Mouse (Mus musculus) midbrain, embryonic 14.5 days (tissue): ENCODE measurements around the gene Josd1. TPM values are rescaled to one million over a fixed set of nuclear protein-coding genes. Genes with fewer than 3 reads are reported as not detected.

ENCODE experiments used
- ATAC-seq: fragments of 200-750 bp; cut with Nextera tagmentation; 2 replicates; pipeline ENCODE4 v1.8.0; 2017; ENCODE audit warnings: moderate number of reproducible peaks, moderate library complexity; ENCODE audit not compliant: low FRiP score, low TSS enrichment
- DNase-seq: peaks from one replicate; pipeline ENCODE4 v3.0.0-alpha.2; 2015
- H3K27ac ChIP-seq: fragments of 300-500 bp; sonication (generic); replicated peaks from 2 replicates; pipeline ENCODE4 v1.5.1; 2014; ENCODE audit warnings: mild to moderate bottlenecking, low read depth, low read length, moderate library complexity
- H3K27me3 ChIP-seq: fragments of 300-500 bp; sonication (generic); 2 replicates; pipeline ENCODE4 v1.6.1; 2014; ENCODE audit warnings: low read length, control low read depth, mixed read lengths; ENCODE audit not compliant: control insufficient read depth, insufficient read depth
- H3K36me3 ChIP-seq: fragments of 300-500 bp; sonication (generic); 2 replicates; pipeline ENCODE4 v1.6.1; 2014; ENCODE audit warnings: low read length, control low read depth; ENCODE audit not compliant: control insufficient read depth, insufficient read depth
- H3K4me1 ChIP-seq: fragments of 300-500 bp; sonication (generic); 2 replicates; pipeline ENCODE4 v1.6.1; 2014; ENCODE audit warnings: mild to moderate bottlenecking, antibody characterized with exemption, low read length, control low read depth; ENCODE audit not compliant: control insufficient read depth, insufficient read depth
- H3K4me2 ChIP-seq: fragments of 300-500 bp; sonication (generic); 2 replicates; pipeline ENCODE4 v1.6.1; 2014; ENCODE audit warnings: mild to moderate bottlenecking, low read length, moderate library complexity
- H3K4me3 ChIP-seq: fragments of 300-500 bp; sonication (generic); replicated peaks from 2 replicates; pipeline ENCODE4 v1.5.1; 2014; ENCODE audit warnings: low read depth, low read length
- H3K9ac ChIP-seq: fragments of 300-500 bp; sonication (generic); replicated peaks from 2 replicates; pipeline ENCODE4 v1.6.1; 2014; ENCODE audit warnings: mild to moderate bottlenecking, low read length, moderate library complexity
- H3K9me3 ChIP-seq: fragments of 300-500 bp; sonication (generic); 2 replicates; pipeline ENCODE4 v1.6.1; 2016; ENCODE audit warnings: low read length, control low read depth, mixed read lengths; ENCODE audit not compliant: control insufficient read depth
- WGBS: fragments of 180-500 bp; shearing (Covaris S2); extraction: QIAGEN DNeasy Blood & Tissue Kit; methylation state at CpG from one replicate; pipeline ENCODE4 v1.1.7; 2014; 5-methylcytosine and 5-hydroxymethylcytosine counted together
- polyA plus RNA-seq: library from polyadenylated mRNA; unstranded; fragments of >200 nt; fragmentation: Nextera tagmentation; extraction: Ambion mirVana; gene quantifications from 2 replicates; pipeline ENCODE4 v1.2.1, GENCODE M21; 2014

The Josd1 gene
- polyA plus RNA-seq, 1 experiment from 2014 or later = 16.2 TPM

DNA sequence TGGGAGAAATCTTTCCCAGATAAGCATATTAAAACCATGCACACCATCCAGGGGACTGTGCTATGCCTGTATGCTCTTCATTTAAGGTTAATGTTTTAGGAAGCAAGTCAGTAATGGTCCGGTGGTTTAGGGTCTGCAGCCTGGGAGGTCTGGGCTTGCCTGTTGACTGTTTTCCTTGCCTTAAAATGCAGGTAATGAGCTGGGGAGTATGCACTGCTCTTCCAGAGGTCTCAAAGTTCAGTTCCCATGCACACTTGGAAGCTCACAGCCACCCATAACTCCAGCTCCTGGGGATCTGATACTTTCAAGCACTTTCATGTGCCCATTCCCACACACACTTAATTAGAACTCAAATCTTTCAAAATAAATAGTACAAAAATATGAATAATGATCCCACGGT lies 8.8 kb upstream of the Josd1 start:
- ATAC-seq (no peak), DNase-seq (no peak)
- 97% methylated on average over 2 of the region's 2 CpGs for WGBS
- H3K27ac ChIP-seq = no peak overlapping the region
- H3K4me1 ChIP-seq = peaks cover 21% of the 10 kb centered on the region
- H3K4me2 ChIP-seq = no peak overlapping the region
- H3K36me3 ChIP-seq = peaks cover 11% of the 10 kb centered on the region
- no peak overlapping the region for H3K9ac ChIP-seq
- H3K4me3 ChIP-seq = no peak overlapping the region
- no peaks in the 10 kb centered on the region for H3K9me3 ChIP-seq
- H3K27me3 ChIP-seq = no peaks in the 10 kb centered on the region

DNA sequence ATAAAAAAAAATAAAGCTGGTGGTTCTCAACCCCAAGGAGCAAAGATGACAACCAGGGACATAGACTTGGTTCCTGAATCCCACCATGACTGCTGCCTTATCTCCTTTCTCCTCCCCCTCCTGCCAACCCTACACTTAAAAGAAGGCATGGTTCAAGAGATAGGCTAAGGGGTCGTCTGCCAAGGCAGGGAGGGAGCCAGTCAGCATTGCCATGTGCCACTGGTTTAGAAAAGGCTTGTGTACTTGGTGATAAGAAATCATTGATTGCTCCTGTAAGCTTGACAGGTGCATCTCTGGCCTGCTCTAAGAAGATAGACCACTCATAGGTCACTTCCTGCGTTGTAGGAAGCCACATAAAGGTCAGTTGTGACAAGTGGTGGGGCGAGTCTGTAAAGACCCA lies 7.8 kb upstream of the Josd1 start:
- DNase-seq (no peak), ATAC-seq (no peak)
- Histone ChIP-seq H3K27me3 (no peaks in the 10 kb centered on the region), H3K9ac (no peak overlapping the region), H3K36me3 (peaks cover 11% of the 10 kb centered on the region), H3K9me3 (no peaks in the 10 kb centered on the region), H3K4me2 (no peak overlapping the region), H3K27ac (no peak overlapping the region), H3K4me3 (no peak overlapping the region), H3K4me1 (peaks cover 22% of the 10 kb centered on the region)
- 67% methylated on average over 3 of the region's 3 CpGs for WGBS

DNA sequence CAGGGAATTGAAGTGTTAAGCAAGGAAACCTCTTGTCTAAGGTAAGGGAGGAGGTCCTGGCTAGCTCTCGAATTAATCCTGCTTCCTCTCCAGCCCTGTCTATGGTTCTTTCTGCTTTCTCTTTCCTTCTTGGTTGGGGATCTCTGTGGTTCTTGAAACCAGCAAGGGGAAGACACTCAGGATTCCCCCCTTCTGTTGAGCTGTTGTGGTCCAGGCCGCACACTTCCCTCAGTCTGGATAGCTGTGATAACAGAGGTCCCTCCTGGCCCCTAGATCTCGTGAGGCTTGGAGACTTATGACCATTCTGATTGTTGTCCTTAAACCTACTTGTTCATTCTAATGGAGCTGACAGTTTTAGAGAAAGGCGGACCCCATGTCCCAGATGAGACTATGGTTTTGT lies 6.8 kb upstream of the Josd1 start:
- H3K36me3 ChIP-seq = peaks cover 11% of the 10 kb centered on the region
- ATAC-seq (no peak), DNase-seq (no peak)
- H3K9ac ChIP-seq = no peak overlapping the region
- WGBS = 91% methylated on average over 4 of the region's 4 CpGs
- no peaks in the 10 kb centered on the region for H3K9me3 ChIP-seq
- H3K4me2 ChIP-seq = no peak overlapping the region
- H3K4me1 ChIP-seq = peaks cover 27% of the 10 kb centered on the region
- no peak overlapping the region for H3K4me3 ChIP-seq
- H3K27me3 ChIP-seq = no peaks in the 10 kb centered on the region
- H3K27ac ChIP-seq = no peak overlapping the region

DNA sequence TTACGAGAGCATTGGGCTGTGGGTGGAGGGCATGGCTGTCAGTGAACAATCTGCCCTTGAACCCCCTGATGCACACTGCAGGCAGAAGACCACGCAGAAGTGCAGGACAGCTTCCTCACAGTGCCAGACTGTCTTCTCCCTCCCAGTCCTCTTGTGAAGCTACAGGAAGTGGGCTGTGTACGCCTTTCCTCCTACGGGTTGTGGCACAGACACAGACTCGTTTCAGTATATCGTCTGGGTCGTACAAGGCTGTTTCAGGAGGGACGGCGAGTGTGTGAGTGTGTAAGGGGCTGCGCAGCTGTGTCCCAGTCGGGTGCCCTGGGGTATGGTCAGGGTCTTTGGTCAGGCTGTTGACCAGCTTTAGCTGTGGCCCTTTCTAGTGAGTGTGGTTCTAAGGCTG lies 6.0 kb upstream of the Josd1 start:
- ATAC-seq = no peak
- Histone ChIP-seq H3K27ac (no peak overlapping the region), H3K36me3 (peaks cover 11% of the 10 kb centered on the region), H3K4me3 (no peak overlapping the region), H3K4me1 (peaks cover 27% of the 10 kb centered on the region), H3K27me3 (no peaks in the 10 kb centered on the region), H3K4me2 (no peak overlapping the region), H3K9ac (no peak overlapping the region), H3K9me3 (no peaks in the 10 kb centered on the region)
- WGBS = 94% methylated on average over 11 of the region's 11 CpGs
- DNase-seq = no peak

DNA sequence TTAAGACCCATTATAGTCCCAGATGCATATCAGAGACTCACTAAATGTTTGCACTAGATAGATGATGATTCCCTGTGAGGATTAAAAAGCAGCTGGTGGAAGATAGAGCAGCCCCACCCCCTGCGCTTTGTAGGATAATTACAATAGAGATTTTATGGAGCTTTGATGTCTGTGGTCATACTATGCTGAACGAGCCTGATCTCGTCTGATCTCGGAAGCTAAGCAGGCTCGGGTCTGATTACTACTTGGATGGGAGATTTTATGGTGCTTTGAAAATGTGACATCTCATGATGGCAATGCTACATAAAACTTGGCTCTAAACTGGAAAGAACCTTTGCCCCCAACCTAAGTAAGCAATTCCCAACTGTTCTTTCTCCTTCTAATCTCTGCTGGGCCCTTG lies 4.6 kb upstream of the Josd1 start:
- H3K27ac ChIP-seq = no peak overlapping the region
- H3K9me3 ChIP-seq = no peaks in the 10 kb centered on the region
- peaks cover 11% of the 10 kb centered on the region for H3K36me3 ChIP-seq
- H3K4me1 ChIP-seq = peaks cover 27% of the 10 kb centered on the region
- H3K4me2 ChIP-seq = peak overlapping the region; percentile 94
- H3K27me3 ChIP-seq = no peaks in the 10 kb centered on the region
- no peak for ATAC-seq
- 64% methylated on average over 5 of the region's 5 CpGs for WGBS
- peak overlapping the region; percentile 87 for H3K4me3 ChIP-seq
- no peak overlapping the region; the same call in 1 of the 2 replicates for H3K9ac ChIP-seq
- no peak for DNase-seq

DNA sequence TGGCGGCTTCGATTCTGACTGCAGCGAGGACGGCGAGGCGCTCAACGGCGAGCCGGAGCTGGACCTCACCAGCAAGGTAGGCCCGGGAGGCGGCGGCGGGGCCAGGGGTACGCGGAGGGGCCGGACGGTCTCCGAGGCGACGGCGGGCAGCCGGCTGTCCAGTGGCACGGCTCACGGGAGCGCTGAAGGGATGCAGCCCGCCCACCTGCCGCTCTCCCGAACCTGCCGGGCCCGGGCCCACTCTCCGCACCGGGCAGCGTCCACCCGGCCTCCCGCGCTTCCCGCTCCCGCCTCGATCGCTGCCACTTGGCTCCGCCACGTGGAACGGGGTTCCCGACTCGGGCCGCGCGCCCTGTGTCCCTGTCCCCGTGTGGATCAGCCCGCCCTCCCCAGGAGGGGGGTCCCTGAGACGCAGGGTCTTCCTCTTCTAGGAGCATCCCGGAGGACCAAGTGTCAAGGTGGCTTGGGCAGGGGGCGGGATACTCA lies 3.3 kb upstream of the Josd1 start:
- peak overlapping the region; percentile 84 for H3K27ac ChIP-seq
- H3K4me2 ChIP-seq = peak overlapping the region; percentile 94
- H3K4me3 ChIP-seq = peak overlapping the region; percentile 87
- peaks cover 4% of the 10 kb centered on the region; the same call in 1 of the 2 replicates for H3K36me3 ChIP-seq
- DNase-seq = peak; percentile 66
- H3K4me1 ChIP-seq = peaks cover 33% of the 10 kb centered on the region
- peak overlapping the region; percentile 77 for H3K9ac ChIP-seq
- H3K27me3 ChIP-seq = no peaks in the 10 kb centered on the region
- peak; percentile 15 for ATAC-seq
- no peaks in the 10 kb centered on the region for H3K9me3 ChIP-seq
- WGBS = under 1% methylated on average over 49 of the region's 53 CpGs

DNA sequence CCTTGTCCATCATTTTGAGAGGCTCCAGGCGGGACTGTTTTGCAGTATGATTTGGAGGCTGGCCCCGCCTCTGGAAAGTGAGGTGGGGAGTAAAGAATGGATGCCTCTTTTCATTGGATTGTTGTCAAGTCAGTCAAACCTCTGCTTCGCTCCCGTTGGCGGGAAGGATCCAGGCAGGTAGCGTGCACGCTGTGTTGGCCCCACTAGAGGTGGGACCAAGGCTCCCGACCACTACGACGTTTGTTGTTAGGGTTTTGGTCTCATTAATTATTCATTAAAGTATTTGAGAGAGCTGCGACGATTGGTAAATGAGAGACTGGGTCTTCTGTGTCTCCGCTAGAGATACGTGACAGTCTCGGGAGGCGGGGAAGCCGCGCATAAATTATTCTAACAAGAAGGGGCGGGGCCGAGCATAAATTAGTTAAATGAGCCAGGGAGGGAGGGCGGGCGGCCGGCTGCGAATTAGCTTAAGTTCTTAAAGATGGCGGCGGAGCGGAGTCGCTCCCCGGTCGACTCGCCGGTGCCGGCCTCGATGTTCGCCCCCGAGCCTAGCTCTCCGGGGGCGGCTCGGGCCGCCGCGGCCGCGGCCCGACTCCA lies 2.8 kb upstream of the Josd1 start, which contains the start of gene Gtpbp1:
Gene Gtpbp1 (plus strand): TSS at position 420 of the 597 bp plus-strand sequence.
- 0 out of 2 replicates have a peak, but pooled peaks cover 3% of the 10 kb centered on the region for H3K36me3 ChIP-seq
- ATAC-seq = peak; percentile 96
- peak within 1 kb of the TSS; percentile 94 for H3K4me2 ChIP-seq
- under 1% methylated on average over 45 of the region's 45 CpGs for WGBS
- peak within 1 kb of the TSS; percentile 77 for H3K9ac ChIP-seq
- peak within 1 kb of the TSS; percentile 87 for H3K4me3 ChIP-seq
- peak; percentile 99 for DNase-seq
- no peaks in the 10 kb centered on the region for H3K27me3 ChIP-seq
- H3K27ac ChIP-seq = peak within 1 kb of the TSS; percentile 84
- H3K4me1 ChIP-seq = peaks cover 38% of the 10 kb centered on the region
- no peaks in the 10 kb centered on the region for H3K9me3 ChIP-seq

DNA sequence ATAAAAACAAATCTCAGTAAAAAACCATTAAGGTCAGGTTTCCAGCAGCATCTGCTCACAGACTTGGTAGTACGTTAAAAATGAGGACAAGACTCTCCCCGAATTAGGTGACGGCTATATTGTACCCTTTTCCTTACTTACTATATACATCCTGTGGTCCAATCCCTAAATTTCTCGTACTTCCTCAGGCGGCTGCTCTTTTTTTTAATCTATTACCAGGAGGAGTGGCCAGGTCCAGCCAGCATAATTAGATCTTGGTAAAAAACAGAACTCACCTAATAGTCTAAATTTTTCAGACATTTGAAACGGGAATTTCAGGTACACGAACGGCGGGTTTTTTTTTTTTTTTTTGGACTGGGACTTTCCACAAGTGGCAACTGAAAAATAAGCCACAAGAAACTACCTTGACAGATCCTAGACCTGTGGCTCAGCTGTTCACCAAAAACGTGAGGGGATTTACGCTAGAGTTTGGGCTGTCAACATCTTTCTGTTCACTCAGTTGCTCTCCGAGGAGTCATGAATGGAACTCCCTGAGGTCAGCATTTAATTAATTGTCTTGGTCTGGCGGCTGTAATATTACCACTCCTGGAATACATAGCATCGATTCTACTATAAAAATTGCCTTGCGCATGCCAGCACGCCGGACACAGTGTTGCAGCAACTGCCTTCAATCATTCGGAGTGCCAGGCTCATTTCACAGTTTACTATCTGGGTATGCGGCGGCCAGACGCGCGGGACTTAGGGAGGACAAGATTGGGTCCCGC lies 2.1 kb upstream of the Josd1 start:
- Histone ChIP-seq H3K27ac (peak overlapping the region; percentile 60; the same call in 1 of the 2 replicates), H3K4me1 (peaks cover 45% of the 10 kb centered on the region), H3K9ac (no peak overlapping the region), H3K4me2 (peak overlapping the region; percentile 65), H3K9me3 (no peaks in the 10 kb centered on the region), H3K4me3 (peak overlapping the region; percentile 31), H3K27me3 (no peaks in the 10 kb centered on the region), H3K36me3 (no peaks in the 10 kb centered on the region)
- WGBS = 16% methylated on average over 24 of the region's 24 CpGs
- DNase-seq = no peak
- no peak for ATAC-seq
